Mouse (Mus musculus) kidney, adult 9 months (tissue): Measurements from ENCODE around the gene Satb1.

Experiments
- DNase-seq: peaks from one replicate; pipeline ENCODE4 v3.0.0; 2022

Gene Satb1

DNA sequence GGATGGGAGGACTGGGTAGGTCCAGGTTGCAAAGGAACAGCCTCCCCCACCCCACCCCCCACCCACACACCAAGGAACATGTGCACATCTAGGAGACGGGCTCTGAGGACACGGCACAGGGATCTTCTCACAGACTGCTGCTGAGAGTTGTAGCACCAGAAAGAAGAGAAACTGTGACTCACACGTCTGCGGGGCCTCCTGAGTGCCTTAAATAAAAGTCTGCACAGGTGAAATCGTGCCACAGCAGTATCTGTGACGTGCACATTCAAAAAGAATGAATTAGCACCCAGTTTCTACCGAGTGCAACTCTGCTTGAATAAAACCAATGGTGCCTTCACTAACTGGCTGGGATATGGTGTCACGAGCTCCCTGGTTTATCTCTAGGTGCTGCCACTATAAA is 69.5 kb downstream of the Satb1 start:
- DNase-seq, result no peak

DNA sequence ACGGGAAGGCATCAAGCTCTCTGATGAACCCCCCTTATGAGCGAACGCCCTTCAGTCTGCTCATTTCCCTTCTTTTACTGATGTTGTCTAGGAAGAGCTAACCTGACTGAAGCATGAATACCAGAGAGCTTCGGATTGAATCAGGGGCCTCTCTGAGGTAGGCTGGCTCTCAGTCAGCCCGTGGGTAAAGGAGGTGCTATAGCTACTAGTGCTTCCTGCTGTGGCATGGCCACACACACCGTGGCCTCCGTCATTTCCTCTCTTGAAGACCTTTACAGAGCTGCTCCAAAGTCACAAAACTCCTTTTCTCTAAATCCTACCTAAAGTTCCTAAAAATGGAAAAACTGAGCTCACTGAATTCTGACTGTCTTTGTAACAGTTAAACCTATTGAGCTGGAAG is 70.6 kb downstream of the Satb1 start:
- no peak for DNase-seq

DNA sequence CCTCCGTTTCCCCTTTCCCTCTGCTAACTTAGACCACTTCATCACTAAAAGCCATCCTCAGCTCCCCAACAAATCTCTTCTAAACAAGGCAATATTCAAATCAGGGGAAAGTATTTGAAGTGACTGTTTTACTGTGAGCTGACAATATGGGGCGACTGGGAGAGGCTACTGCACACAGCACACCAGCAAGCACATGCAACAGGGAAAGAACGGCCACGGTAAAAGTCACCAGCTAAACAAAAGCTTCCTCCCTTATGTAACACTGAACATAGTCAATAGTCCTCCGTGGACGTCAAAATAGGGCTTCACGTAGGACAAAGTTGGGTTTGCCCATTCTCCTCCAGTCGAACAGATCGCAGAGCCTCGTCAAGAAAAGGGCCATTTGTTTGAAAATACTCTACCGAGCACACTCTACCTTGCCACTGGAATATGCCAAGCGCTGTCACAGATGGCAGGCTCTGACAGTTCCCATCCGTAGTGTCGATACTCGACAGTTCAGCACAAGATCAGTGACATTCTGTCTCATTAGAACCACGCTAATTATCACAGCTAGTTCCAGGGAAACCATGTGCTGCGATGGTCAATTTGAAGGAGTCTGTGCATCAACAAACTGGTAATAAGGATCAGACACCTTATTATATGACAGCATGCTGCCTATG is 72.0 kb downstream of the Satb1 start:
- DNase-seq, result no peak

DNA sequence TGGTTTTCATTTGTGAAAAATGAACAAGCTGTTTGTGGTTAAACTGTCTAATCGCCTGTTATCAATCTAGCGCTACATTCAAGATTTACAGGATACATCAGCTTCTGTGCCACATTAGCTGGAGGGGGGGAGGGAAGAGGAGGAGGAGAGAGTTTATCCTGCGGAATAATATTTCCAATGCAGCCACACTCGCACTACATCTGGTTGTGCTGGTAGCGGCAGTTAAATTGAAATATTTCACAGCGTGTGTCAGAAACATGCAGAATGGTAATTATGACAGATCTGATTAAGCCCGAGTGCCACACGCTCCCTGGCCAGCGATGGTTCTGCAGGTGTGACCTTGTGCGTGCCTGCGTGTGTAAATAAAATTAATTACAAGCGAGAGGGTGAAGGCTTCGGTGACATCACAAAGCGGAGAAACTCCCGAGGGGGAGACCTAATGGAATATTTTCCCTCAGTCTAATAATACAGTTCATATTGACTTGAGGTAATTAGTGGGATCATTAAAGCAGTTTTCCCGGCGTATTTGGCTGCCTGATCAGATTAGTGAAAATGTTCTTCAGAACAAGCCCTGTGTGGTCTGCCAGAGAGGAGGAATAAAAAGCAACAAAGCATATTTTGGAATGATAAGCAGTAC is 72.7 kb downstream of the Satb1 start:
- no peak for DNase-seq

DNA sequence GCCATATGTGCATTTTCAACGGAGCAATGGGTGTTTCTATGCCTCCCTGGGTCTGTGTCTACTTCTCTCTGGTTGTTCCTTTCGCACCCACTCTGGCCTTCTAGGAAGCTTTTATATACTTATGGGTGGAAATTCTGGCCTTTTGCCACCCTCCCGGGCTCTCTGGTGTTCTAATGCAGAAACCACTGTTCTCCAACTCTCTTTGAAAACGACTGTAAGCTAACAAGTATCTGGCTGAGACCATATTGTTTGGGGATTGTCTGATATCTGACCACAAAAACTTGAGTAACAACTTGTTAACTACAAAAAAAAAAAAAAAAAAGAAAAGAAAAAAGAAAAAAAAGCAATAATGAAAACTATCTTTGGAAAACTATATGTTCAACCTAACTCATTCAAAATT is 73.6 kb downstream of the Satb1 start:
- no peak for DNase-seq

DNA sequence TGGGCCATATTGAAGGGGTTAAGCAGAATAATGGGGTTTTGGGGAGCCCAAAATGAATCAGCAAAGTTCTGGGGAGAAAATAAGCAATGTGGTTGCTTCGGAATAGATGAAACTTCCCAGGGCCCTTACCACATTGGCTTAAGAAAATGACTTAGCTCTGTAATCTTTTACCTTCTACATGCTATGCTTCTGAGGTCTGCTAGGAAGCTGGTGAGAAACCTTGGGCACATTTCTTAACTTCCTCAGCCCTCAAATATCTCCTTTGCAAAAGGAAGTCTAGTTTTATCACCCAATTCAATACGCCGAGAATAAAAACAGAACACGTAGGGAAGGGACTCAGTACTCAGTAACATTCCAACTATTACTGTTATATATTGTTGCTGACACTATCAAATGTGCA is 80.9 kb downstream of the Satb1 start:
- DNase-seq, result no peak

DNA sequence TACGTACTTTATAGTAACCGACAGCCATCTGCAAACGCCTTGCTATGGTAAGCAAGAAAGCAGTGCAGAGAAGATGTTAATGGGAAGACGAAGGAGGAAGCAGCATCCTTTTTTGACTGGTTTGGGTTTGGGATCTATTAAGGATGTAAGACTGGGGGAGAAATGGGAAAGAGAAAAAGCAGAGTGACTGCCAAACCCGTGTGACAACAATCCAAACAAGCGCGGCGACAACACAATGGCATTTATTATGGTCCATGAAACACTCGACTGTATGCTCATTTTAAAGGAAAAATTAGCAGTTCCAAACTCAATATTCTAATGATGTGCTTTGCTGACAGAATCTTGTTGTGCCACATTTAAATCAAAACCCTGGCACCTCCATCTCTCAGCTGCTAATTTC is 85.9 kb downstream of the Satb1 start:
- DNase-seq, result no peak

DNA sequence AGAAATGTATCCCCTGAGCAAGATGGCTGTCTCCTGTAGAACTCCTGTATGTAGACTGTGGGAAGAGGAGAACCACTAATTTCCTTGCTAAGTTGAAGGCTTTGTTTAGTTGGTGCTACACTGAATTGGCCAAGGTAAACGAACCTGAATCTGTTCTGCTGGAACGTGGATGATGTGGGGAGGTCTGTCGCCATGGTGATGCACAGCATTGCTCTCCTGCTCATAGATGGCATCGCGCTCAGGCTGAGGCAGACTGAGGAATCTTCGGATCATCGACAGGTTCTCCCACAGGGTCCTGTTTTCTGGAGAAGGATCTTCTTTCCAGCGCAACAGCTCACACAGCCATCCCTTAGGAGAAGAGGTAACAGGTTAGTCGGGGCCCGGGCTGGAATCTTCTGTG is 90.6 kb downstream of the Satb1 start:
- DNase-seq, result no peak

DNA sequence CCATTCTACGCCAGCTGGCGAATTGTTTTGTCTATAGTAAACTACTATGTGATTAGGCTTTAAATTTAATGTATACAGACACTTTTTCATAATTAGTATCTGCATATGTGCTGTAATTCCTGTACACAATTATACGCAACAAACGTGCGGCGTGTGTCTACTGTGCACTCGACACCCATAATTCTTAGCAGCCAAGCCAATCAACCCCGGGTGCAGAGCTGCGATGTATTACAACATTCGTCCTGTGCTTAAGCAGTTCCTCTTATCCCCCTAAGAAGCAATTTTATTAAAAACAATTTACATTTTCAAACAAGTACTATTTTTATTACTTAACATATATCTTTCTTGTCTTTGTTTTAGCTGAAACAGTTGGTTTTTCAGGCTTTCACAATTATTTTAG is 92.0 kb downstream of the Satb1 start:
- no peak for DNase-seq

DNA sequence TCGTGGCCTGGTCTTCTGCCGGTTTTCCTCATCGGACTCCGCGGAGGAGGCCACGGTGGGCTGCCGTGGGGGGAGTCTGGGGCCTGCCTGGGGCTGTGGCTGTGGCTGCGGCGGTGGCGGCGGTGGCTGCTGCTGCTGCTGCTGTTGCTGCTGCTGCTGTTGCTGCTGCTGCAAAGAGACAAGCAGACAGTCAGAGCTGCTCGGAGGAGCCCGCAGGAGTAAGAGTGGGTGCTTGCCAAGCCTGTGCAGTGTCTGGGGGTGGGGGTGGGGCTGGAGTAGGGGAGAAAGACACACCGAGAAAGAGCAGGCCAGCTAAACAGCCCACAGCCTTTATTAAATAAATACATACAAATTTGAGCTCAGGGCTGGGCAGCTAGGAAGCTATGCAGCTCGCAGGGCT is 92.8 kb downstream of the Satb1 start:
- no peak for DNase-seq

DNA sequence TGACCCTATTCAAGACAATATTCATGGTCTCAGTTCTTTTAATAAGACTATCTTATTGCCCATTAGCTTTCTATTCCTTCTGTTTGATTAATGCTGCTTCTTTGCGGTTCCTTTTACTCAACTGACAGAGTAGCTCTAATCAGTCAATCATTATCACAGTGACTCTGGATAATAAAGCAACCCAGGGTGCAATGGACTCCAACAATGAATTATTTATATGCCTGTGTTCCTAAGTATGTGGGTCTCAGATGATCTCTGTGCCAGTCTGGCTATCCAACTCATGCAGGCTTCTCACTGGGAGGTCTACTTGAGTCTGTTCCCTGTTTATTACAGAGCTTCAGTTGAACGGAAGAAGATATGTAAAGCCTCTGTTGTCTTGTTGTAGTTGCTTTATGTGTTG is 108.6 kb downstream of the Satb1 start:
- no peak for DNase-seq

DNA sequence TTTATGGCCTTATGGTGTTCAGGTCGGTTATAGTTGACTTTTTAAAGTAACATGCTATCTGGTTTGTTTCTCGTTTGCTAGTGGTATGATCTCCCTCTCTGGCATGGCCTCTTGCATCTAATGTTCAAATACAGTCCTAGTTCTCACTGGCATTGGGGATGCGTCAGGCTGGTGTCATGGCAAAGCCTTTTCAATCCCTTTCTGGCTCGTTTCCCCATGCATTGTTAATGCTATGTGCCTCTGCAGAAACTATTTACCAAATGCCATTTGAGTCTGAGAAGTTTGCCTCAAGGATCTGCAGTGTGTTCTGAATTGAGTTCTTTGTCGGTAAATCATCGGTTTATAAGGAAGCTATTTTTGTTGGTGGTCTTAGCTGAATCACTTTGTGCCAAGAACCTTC is 137.4 kb downstream of the Satb1 start:
- DNase-seq, result no peak

DNA sequence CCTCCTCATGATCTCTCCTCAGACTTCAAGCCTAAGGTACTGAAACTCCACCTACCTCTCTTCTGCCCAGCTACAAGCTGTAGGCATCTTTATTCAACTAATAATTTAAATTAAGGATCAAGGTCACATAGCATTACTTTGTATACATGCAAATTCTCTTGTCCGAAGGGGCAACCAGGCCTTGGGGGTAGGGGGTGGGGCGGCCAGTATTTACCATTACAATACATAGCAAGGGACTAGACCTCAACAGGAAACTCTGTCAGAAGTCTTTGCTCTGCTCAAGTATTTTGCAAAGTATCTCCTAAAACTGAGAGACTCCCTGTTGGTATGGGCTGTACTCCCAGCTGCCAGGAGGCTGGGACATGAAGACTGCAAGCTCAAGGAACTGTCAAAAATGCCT is 137.8 kb downstream of the Satb1 start:
- no peak for DNase-seq

DNA sequence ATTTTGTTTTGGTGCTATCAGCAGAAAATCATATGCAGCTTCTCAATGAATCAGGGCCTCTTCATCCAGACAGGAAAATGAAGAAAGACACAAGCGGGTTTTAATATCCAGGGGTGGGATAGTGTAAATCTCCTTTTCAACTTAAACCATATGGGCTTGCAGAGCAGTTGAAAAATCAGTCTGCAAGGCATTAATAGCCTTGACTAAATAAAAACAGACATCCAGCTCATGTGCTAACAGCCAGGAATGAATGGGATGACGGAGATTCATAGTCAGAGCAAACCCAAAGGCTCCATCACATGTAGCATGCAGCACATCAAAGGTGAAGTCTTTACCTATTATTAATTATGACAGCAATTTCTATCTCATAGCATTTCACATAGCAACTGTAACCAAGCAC is 142.6 kb downstream of the Satb1 start:
- DNase-seq, result no peak

DNA sequence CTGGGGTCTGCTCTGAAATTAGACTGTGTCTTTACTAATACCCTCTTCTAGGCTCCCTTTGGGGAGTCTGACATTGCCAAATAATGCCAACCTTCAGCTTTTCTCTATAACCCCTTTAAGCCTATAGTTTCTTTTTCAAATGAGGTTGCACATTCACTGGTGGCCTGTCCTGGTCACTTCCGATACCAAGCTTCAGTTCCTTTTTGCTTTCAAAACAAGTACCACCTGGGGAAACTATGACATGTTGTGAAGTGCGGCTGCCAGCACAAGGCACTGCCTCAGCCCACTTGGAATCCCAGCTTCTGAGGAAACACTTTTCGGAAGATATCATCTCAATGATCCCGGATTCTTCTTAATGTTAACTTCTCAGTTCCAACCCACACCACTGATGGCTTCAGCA is 145.9 kb downstream of the Satb1 start:
- DNase-seq, result no peak
